Mouse (Mus musculus) heart, embryonic 14.5 days (tissue): Measurements from ENCODE around the gene Traf3ip2. TPM values are rescaled to one million over a fixed set of nuclear protein-coding genes. Genes with fewer than 3 reads are reported as not detected.

ENCODE experiments used
- ATAC-seq: fragments of 200-750 bp; cut with Nextera tagmentation; 2 replicates; pipeline ENCODE4 v1.8.0; 2017; ENCODE audit warnings: low read depth, moderate TSS enrichment; ENCODE audit not compliant: insufficient number of reproducible peaks, insufficient read depth, low FRiP score
- H3K27ac ChIP-seq, 2 experiments: fragments of 200-500 bp in 1 of 2; fragments of 300-500 bp in 1 of 2; sonication (generic) in 1 of 2; replicated peaks in 1 of 2; 2 replicates each; pipeline ENCODE4 v1.5.1; 2012 to 2014; ENCODE audit warnings: low read depth in 2 of 2, low read length in 2 of 2, control low read depth in 1 of 2, mild to moderate bottlenecking in 1 of 2, mixed read lengths in 1 of 2; ENCODE audit not compliant: control insufficient read depth in 1 of 2, insufficient read depth in 1 of 2
- H3K27me3 ChIP-seq: fragments of 300-500 bp; sonication (generic); 2 replicates; pipeline ENCODE4 v1.6.1; 2014; ENCODE audit warnings: mild to moderate bottlenecking, low read length, control low read depth; ENCODE audit not compliant: control insufficient read depth, insufficient read depth
- H3K36me3 ChIP-seq: fragments of 300-500 bp; sonication (generic); 2 replicates; pipeline ENCODE4 v1.6.1; 2014; ENCODE audit warnings: mild to moderate bottlenecking, control low read depth, low read length, mixed read lengths; ENCODE audit not compliant: control insufficient read depth, insufficient read depth
- H3K4me1 ChIP-seq, 2 experiments: fragments of 200-500 bp in 1 of 2; fragments of 300-500 bp in 1 of 2; sonication (generic) in 1 of 2; 2 replicates each; pipeline ENCODE4 v1.6.1; 2012 to 2014; ENCODE audit warnings: low read length in 2 of 2, control low read depth in 1 of 2, mixed read lengths in 1 of 2; ENCODE audit not compliant: control insufficient read depth in 2 of 2, insufficient read depth in 2 of 2
- H3K4me2 ChIP-seq: fragments of 300-500 bp; sonication (generic); 2 replicates; pipeline ENCODE4 v1.6.1; 2014; ENCODE audit warnings: mild to moderate bottlenecking, low read length
- H3K4me3 ChIP-seq, 2 experiments: fragments of 200-500 bp in 1 of 2; fragments of 300-500 bp in 1 of 2; sonication (generic) in 1 of 2; 2 replicates each; pipeline ENCODE4 v1.5.1; 2012 to 2014; ENCODE audit warnings: low read length in 2 of 2, mild to moderate bottlenecking in 2 of 2, control low read depth in 1 of 2, low read depth in 1 of 2, moderate library complexity in 1 of 2; ENCODE audit not compliant: control insufficient read depth in 1 of 2, insufficient read depth in 1 of 2
- H3K9ac ChIP-seq: fragments of 300-500 bp; sonication (generic); 2 replicates; pipeline ENCODE4 v1.6.1; 2014; ENCODE audit warnings: mild to moderate bottlenecking, low read length
- H3K9me3 ChIP-seq: fragments of 300-500 bp; sonication (generic); 2 replicates; pipeline ENCODE4 v1.6.1; 2016; ENCODE audit warnings: low read length, control low read depth; ENCODE audit not compliant: control insufficient read depth
- WGBS: fragments of 180-500 bp; shearing (Covaris S2); extraction: QIAGEN DNeasy Blood & Tissue Kit; methylation state at CpG from one replicate; pipeline ENCODE4 v1.1.7; 2014; 5-methylcytosine and 5-hydroxymethylcytosine counted together
- polyA plus RNA-seq: library from polyadenylated mRNA; unstranded; fragments of >200 nt; fragmentation: Nextera tagmentation; extraction: Ambion mirVana; gene quantifications from 2 replicates; pipeline ENCODE4 v1.2.1, GENCODE M21; 2014

Gene Traf3ip2
- polyA plus RNA-seq, 1 experiment from 2014 or later, result 10.2 TPM

DNA sequence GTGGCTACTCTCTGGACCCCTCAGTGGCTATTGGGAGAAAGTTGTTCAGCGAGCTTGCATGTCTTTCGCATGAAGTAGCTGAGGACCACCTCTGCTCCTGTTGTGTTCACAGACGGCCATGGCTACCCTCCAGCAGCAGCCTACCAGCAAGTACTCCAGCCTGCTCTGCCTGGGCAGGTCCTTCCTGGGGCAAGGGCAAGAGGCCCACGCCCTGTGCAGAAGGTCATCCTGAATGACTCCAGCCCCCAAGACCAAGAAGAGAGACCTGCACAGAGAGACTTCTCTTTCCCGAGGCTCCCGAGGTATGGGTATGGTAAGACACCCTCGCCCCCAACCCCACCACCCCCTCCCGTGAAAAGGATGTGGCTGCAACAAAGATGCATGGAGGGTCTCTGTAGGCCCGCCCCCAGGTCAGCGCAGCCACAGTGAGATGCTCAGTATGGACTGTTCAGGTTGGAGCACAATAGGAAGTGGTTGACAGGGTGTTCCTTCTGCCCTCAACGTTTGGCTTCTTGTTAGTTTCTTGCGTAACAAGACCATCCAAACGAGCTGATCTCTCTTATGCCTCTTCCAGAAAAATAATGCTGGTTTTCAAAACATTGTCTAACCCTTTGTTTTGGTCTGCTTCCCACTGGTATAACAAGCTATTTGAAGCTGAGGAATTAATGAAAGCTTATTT lies 21.8 kb downstream of the Traf3ip2 start:
- no peak for ATAC-seq
- no peak overlapping the region for H3K4me2 ChIP-seq
- 87% methylated on average over 13 of the region's 13 CpGs for WGBS
- H3K27ac ChIP-seq, result no peak overlapping the region
- no peaks in the 10 kb centered on the region for H3K9me3 ChIP-seq
- no peak overlapping the region for H3K9ac ChIP-seq
- H3K4me3 ChIP-seq, result no peak overlapping the region
- H3K27me3 ChIP-seq, result no peaks in the 10 kb centered on the region
- H3K36me3 ChIP-seq, result peaks cover 32% of the 10 kb centered on the region
- peaks cover 15 to 26% of the 10 kb centered on the region in 2 experiments for H3K4me1 ChIP-seq

DNA sequence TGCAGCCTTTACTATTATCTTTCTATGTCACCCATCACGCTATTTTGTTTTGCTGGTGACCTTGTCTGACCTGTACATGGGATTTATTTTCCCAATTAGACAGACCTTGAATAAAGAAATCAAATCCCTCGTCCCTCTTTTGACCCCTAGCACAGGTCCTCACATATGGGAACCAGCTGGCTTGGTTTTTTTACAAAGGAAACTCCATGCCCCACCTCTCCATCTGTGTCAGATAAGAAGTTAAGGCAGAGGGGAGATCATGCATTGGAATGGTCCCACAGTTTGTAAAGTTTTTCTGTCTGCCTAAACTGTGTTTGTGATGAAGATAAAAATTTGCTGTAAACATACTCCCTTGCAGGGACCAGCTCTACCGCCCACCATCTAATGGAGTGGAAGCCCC lies 26.1 kb downstream of the Traf3ip2 start:
- Histone ChIP-seq H3K4me1 (peaks cover 5 to 6% of the 10 kb centered on the region in 2 experiments; a peak in 2 of 4 replicates), H3K4me3 (no peak overlapping the region), H3K9ac (no peak overlapping the region), H3K9me3 (no peaks in the 10 kb centered on the region), H3K27ac (no peak overlapping the region), H3K27me3 (no peaks in the 10 kb centered on the region), H3K4me2 (no peak overlapping the region), H3K36me3 (peaks cover 60% of the 10 kb centered on the region)
- ATAC-seq, result no peak
- WGBS, result 60% methylated on average over 3 of the region's 3 CpGs

- Histone ChIP-seq H3K4me2 (no peak overlapping the region), H3K9ac (no peak overlapping the region), H3K4me3 (no peak overlapping the region), H3K4me1 (peaks cover 5 to 6% of the 10 kb centered on the region in 2 experiments; a peak in 2 of 4 replicates), H3K9me3 (no peaks in the 10 kb centered on the region), H3K27me3 (no peaks in the 10 kb centered on the region), H3K36me3 (peaks cover 57% of the 10 kb centered on the region), H3K27ac (no peak overlapping the region)
- WGBS, result 86% methylated on average over 5 of the region's 5 CpGs
- no peak for ATAC-seq
These were observed 27.0 kb downstream of the Traf3ip2 start for GRCm38 (mm10) chr10:39639783-39640182.

GRCm38 (mm10) chr10:39640817-39641226 lies 28.1 kb downstream of the Traf3ip2 start:
- H3K9me3 ChIP-seq, result no peaks in the 10 kb centered on the region
- H3K36me3 ChIP-seq, result peaks cover 47% of the 10 kb centered on the region
- H3K4me3 ChIP-seq, result no peak overlapping the region
- 0 out of 4 replicates have a peak overlapping the region, but pooled peaks of 1 of the 2 experiments have one; percentile 6 for H3K27ac ChIP-seq
- peaks cover 5 to 6% of the 10 kb centered on the region in 2 experiments; a peak in 2 of 4 replicates for H3K4me1 ChIP-seq
- no peak overlapping the region for H3K4me2 ChIP-seq
- H3K27me3 ChIP-seq, result no peaks in the 10 kb centered on the region
- H3K9ac ChIP-seq, result no peak overlapping the region
- 13% methylated on average over 4 of the region's 4 CpGs for WGBS
- no peak; the same call in 1 of the 2 replicates for ATAC-seq

DNA sequence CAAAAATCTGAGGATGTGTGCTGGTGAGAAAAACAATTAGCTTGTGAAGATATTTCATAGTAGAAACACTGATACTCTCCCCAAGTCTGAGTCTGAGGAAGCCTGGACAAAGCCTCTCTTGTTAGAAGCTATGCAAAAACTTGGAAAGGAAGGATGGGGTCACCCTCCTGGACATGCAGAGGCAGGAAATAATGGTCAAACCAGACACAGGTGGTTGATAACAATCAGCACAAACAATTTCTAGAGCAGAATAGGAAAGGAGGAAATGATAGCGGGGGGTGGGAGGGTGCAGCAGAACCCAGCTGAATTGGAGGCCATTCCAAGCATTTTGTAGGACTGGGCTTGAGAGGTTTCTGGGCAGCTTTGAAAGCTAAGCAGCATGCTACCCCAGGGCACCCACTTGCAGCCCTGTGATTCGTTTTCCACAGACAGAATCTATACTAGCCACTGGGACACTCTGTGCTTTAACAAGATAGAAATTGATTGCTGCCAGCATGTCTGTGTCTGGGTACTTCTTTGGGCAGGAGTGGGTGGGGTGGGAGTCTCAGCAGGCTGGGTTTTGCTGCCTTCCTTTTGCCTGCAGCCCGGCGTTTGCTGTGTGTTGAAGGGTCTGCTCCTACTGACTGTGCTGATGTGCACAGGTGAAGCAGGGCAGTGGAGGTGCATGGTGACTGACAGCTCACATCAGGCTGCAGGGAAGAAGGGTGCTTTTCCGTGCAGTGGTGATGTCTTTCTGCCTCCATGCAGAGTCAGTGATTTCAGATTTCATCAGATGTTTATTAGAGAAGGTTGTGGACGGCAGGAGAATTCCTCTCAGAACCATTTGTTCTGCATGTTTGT lies 33.3 kb downstream of the Traf3ip2 start:
- no peak; the same call in 1 of the 2 replicates for ATAC-seq
- H3K9ac ChIP-seq, result no peak overlapping the region
- peak overlapping the region; percentile 16 for H3K4me2 ChIP-seq
- H3K4me1 ChIP-seq, result peaks cover 10 to 15% of the 10 kb centered on the region in 2 experiments
- H3K27me3 ChIP-seq, result no peaks in the 10 kb centered on the region
- 37% methylated on average over 6 of the region's 6 CpGs for WGBS
- H3K4me3 ChIP-seq, result no peak overlapping the region
- H3K36me3 ChIP-seq, result peaks cover 54% of the 10 kb centered on the region
- H3K9me3 ChIP-seq, result no peaks in the 10 kb centered on the region
- peak overlapping the region; percentile 2 to 44; a peak in 2 of 4 replicates for H3K27ac ChIP-seq

- H3K36me3 ChIP-seq, result peaks cover 58% of the 10 kb centered on the region
- whole genome bisulfite sequencing, result 38% methylated on average over 14 of the region's 14 CpGs
- peaks cover 10 to 15% of the 10 kb centered on the region in 2 experiments for H3K4me1 ChIP-seq
- peak; percentile 49; the same call in 1 of the 2 replicates for ATAC-seq
- H3K4me2 ChIP-seq, result peak overlapping the region; percentile 16
- H3K27me3 ChIP-seq, result no peaks in the 10 kb centered on the region
- no peak overlapping the region for H3K9ac ChIP-seq
- no peak overlapping the region for H3K27ac ChIP-seq
- no peak overlapping the region for H3K4me3 ChIP-seq
- H3K9me3 ChIP-seq, result no peaks in the 10 kb centered on the region
These were observed 33.9 kb downstream of the Traf3ip2 start for GRCm38 (mm10) chr10:39646629-39647019.

DNA sequence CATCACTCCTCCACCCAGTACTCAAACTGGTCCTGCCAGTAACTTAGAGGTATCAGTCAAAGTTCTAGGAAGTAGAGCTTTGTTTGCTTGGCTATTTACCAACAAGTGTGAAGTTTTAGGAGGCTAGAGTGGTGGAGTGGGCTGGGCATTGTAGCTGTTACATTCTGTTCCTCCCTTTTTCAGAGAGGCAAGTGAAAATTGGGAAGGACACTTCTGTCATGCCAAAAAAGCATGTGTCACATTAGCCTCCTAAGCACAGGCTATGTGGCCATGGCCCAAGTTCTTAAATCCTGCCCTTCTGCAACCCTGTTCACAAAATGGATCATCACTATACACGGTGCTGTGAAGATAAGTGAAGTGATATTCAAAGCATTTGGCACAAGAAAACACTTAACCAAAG lies 34.4 kb downstream of the Traf3ip2 start:
- Histone ChIP-seq H3K27ac (no peak overlapping the region), H3K4me2 (no peak overlapping the region), H3K4me3 (no peak overlapping the region), H3K9ac (no peak overlapping the region), H3K4me1 (peaks cover 10 to 15% of the 10 kb centered on the region in 2 experiments), H3K36me3 (peaks cover 62% of the 10 kb centered on the region), H3K27me3 (no peaks in the 10 kb centered on the region), H3K9me3 (no peaks in the 10 kb centered on the region)
- WGBS, result 29% methylated on average over 1 of the region's 1 CpGs
- ATAC-seq, result no peak
